Mouse (Mus musculus): ENCODE measurements around the gene Pld2. TPM values are rescaled to one million over a fixed set of nuclear protein-coding genes. Genes with fewer than 3 reads are reported as not detected.

Gene Pld2
- total RNA-seq, 1 experiment from 2014 or later = 14.4 TPM

DNA sequence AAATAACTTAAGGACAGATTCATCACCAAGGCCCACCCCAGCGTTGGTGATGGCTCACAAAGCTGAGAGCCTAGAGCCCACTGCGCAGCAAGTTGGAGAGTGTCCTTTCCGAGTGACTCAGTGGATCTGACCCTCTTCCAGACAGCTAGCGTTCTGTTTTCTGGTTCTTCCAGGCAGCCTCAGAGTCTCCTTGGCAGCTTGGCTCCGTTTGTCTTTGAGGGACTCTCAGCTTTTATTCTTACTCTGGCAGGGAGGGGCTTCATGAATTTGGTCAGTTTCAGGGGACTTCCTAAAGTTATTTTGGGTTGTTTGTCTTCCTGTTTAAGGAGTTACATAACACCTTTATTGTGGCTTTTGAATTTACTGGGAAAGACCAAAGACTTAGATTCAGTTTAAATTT, 47.1 kb downstream of the Pld2 start:
- 0 out of 4 replicates have a peak, but pooled peaks of 1 of the 2 experiments have one; percentile 15 for ATAC-seq (replicated peaks in 1 of 2; ENCODE audit: insufficient read depth in 1 of 2, low FRiP score in 2 of 2, low TSS enrichment in 1 of 2, low read depth in 1 of 2, poor library complexity in 2 of 2, severe bottlenecking in 2 of 2)

DNA sequence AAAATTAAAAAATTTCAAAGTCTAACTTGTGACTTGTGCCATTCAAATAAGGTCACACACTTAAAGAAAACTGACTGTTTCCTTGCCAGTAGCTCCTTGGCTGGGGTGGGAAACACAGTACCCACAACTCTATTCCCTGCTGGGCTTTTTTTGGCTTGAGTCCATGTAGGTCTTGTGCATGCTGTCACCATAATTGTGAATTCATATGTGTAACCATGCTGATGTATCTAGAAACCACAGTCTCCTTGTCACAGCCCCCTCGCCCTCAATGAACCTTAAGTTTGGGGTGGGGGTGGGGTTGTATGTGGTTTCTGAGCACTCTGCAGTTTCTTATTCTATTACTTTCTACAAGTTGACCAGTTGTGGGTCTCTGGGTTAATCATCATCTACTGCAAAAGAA, 51.9 kb downstream of the Pld2 start:
- no peak for ATAC-seq (replicated peaks in 1 of 2; ENCODE audit: insufficient read depth in 1 of 2, low FRiP score in 2 of 2, low TSS enrichment in 1 of 2, low read depth in 1 of 2, poor library complexity in 2 of 2, severe bottlenecking in 2 of 2)

DNA sequence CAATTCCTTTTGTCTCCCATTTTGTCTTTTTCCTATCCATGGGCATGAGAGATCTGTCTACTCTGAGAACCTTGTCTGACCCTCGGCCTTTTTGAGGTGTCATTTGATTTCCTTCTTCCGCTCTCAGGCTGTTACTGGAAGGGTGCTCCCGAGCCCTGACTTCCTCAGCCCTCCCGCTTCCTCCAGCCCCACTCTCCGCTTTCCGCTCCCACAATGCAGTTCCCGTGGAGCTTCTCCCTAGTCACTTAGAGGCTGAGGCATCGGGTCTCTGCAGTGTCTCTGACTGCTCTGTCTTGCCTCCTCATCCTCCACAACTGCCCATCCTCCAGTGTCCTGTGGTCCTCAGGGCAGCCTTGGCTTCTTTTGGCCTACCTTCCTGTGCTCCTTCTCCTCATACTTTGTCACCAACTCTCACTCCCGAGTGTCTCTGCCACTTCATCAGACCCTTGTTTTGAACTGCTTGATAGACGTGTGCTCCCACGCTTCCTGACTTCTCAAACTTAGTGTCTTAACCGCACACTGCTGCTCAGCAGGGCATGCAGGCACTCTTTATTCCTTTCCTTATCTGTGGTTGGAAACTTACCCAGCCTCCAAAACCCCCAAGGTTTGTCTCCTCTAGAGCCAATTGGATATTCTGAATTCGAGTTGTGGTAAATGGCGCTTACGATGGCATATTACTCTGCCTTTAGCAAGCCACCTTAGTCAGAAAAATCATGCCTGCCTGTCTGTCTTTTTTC, 54.6 kb downstream of the Pld2 start:
- ATAC-seq (replicated peaks in 1 of 2; ENCODE audit: insufficient read depth in 1 of 2, low FRiP score in 2 of 2, low TSS enrichment in 1 of 2, low read depth in 1 of 2, poor library complexity in 2 of 2, severe bottlenecking in 2 of 2) = no peak

DNA sequence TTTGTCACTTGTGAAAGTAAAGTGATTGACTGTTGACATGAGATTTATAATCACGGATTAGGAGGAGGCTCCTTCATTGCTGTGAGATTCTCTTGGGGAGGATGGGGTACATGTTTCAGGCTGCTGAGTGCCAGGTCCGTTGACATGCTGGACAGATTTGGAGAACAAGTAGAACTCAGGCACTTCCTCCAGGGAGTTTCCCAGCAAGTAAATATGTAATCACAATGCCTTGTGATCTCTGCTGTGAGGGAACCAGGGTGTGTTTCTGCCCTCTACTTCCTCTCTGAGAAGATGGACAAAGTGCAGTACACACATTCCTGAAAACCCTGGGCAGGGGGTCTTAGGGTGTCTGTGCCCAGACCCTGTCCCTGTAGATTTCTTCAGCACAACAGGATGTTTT, 55.8 kb downstream of the Pld2 start:
- peak; percentile 50 to 51; a peak in 3 of 4 replicates for ATAC-seq (replicated peaks in 1 of 2; ENCODE audit: insufficient read depth in 1 of 2, low FRiP score in 2 of 2, low TSS enrichment in 1 of 2, low read depth in 1 of 2, poor library complexity in 2 of 2, severe bottlenecking in 2 of 2)

DNA sequence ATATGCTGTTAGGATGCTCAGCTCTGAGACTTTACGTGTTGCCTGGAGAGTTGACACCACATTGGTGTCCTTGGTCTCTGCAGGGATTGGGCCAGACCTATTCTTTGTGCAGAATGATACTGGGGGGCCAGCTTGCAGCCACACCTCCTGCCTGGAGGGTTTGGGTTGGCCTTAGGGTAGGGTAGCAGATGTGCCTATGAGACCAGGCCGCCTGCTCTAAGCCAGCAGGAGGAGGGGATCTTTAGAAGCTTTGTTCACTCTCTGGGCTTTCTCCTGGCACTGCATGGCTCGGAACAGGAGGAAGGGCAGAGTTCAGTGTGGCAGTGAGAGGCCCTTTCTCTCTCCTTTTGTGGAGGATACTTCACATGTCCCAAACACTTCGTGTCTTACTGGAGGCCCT, 56.2 kb downstream of the Pld2 start:
- no peak for ATAC-seq (replicated peaks in 1 of 2; ENCODE audit: insufficient read depth in 1 of 2, low FRiP score in 2 of 2, low TSS enrichment in 1 of 2, low read depth in 1 of 2, poor library complexity in 2 of 2, severe bottlenecking in 2 of 2)

DNA sequence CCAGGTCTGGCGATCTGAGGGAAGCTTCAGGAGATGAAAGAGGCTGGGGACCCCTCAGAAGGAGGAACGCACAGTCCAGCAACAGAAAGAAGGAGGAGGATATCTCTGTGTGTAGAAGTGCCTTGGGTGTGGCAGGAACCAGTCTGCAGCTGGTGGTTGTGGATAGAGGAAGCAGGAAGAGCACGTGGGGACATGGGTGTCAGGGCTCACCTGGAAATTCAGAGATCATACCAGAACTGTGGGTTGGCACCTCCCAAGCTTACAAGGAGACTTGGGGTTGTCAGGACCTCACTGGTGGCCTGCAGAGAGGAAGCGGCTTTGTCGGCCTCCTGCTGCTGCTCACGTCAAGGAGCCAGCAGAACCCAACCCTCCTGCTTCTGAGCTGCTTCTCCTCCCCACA, 57.4 kb downstream of the Pld2 start:
- peak in 1 of 2 experiments; percentile 39; a peak in 2 of 4 replicates for ATAC-seq (replicated peaks in 1 of 2; ENCODE audit: insufficient read depth in 1 of 2, low FRiP score in 2 of 2, low TSS enrichment in 1 of 2, low read depth in 1 of 2, poor library complexity in 2 of 2, severe bottlenecking in 2 of 2)

DNA sequence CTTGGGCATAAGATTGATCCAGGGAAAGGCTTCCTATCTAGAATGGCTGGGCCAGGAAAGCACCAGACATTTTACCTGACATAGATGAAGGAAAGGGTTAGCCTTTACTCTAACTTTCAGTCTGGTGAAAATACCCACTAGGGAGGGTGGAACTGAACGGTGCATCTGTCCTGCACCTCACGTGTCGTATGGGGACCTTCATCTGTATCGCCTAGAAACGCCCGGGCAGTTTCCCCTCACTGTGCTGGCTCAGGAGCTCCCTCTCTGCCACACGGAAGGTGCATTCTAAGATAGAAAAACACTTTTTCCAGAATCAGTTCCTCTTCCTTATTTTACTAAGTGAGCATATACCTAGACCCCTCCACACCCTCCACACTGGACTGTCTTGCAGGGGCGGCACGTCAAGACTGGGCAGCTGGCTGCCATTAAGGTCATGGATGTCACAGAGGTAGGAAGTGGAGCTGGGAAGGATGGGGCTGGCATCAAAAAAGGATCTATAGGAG, 58.6 kb downstream of the Pld2 start:
- no peak for ATAC-seq (replicated peaks in 1 of 2; ENCODE audit: insufficient read depth in 1 of 2, low FRiP score in 2 of 2, low TSS enrichment in 1 of 2, low read depth in 1 of 2, poor library complexity in 2 of 2, severe bottlenecking in 2 of 2)

DNA sequence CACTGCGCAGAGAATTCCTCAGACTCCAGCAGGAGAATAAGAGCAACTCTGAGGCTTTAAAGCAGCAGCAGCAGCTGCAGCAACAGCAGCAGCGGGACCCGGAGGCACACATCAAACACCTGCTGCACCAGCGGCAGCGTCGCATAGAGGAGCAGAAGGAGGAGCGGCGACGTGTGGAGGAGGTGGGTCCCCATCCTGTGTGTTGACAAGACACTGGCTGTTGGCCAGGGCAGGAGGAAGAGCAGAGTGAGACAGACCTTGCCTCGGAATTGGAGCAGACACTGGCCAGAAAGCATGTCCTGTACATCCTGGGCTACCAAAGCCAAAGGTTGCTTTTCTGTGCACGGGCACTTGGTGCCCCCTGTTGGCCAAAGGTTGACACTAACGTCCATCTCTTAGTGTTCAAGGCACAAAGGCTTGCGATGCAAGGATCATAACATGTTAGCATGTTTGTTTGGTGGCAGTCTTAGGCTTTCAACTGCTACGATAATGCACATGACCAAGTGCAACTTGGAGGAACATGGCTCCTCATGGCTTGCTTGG, 65.2 kb downstream of the Pld2 start:
- ATAC-seq (replicated peaks in 1 of 2; ENCODE audit: insufficient read depth in 1 of 2, low FRiP score in 2 of 2, low TSS enrichment in 1 of 2, low read depth in 1 of 2, poor library complexity in 2 of 2, severe bottlenecking in 2 of 2) = peak; percentile 64 to 76

DNA sequence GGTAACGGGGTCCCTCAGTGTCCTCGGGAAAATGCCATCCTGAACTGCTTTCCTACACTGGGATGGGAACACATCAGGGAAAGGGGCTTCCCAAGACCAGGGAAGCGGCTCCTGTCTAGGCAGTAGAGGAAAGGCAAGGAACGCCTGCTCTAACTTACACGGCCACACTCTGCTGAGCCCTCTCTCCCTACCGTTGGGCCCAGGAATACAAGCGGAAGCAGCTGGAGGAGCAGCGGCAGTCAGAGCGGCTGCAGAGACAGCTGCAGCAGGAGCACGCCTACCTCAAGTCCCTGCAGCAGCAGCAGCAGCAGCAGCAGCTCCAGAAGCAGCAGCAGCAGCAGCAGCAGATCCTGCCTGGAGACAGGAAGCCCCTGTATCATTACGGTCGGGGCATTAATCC, 66.9 kb downstream of the Pld2 start:
- no peak for ATAC-seq (replicated peaks in 1 of 2; ENCODE audit: insufficient read depth in 1 of 2, low FRiP score in 2 of 2, low TSS enrichment in 1 of 2, low read depth in 1 of 2, poor library complexity in 2 of 2, severe bottlenecking in 2 of 2)

DNA sequence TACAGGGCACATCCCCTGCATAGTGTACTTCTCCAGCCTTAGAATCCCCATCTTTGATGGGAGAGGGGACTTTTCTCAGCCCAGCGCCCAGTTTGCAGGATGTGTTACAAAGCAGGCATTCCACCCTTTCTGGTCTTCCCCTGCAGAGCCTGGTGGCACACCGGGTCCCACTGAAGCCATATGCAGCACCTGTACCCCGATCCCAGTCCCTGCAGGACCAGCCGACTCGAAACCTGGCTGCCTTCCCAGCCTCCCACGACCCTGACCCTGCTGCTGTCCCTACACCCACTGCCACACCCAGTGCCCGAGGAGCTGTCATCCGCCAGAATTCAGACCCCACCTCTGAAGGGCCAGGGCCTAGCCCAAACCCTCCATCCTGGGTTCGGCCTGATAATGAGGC, 67.7 kb downstream of the Pld2 start:
- ATAC-seq (replicated peaks in 1 of 2; ENCODE audit: insufficient read depth in 1 of 2, low FRiP score in 2 of 2, low TSS enrichment in 1 of 2, low read depth in 1 of 2, poor library complexity in 2 of 2, severe bottlenecking in 2 of 2) = no peak

Other genes with a start within 250 kb of the Pld2 start
- gene Alox12e, start 217.4 kb upstream of the Pld2 start, total RNA-seq (2017) = not detected in 2 replicates
- 1.6 and 4.4 TPM in 2 replicates for gene Alox15, start 188.0 kb upstream of the Pld2 start, total RNA-seq (2017)
- 8.8 and 9.8 TPM in 2 replicates for gene Pelp1, start 130.0 kb upstream of the Pld2 start, total RNA-seq (2017)
- gene Arrb2, start 107.4 kb upstream of the Pld2 start, total RNA-seq (2017) = 43.3 and 68.7 TPM in 2 replicates
- gene Med11, start 88.1 kb upstream of the Pld2 start, total RNA-seq (2017) = 38.1 and 40.7 TPM in 2 replicates
- gene Zmynd15, start 80.6 kb upstream of the Pld2 start, total RNA-seq (2017) = 0.35 TPM in 1 of 2 replicates, not detected in the other
- gene Cxcl16, start 80.1 kb upstream of the Pld2 start, total RNA-seq (2017) = 1.8 TPM in 1 of 2 replicates, not detected in the other
- gene Tm4sf5, start 34.8 kb upstream of the Pld2 start, total RNA-seq (2017) = not detected in 2 replicates
- gene Vmo1, start 25.4 kb upstream of the Pld2 start, total RNA-seq (2017) = not detected in 2 replicates
- gene Gltpd2, start 20.9 kb upstream of the Pld2 start, total RNA-seq (2017) = not detected in 2 replicates
- 209 and 236 TPM in 2 replicates for gene Psmb6, start 14.7 kb upstream of the Pld2 start, total RNA-seq (2017)
- gene Gm40193, start 7.1 kb upstream of the Pld2 start, total RNA-seq (2017) = not detected in 2 replicates
- 26.4 and 30.8 TPM in 2 replicates for gene Mink1, start 22.8 kb downstream of the Pld2 start, total RNA-seq (2017)
- gene 4930544D05Rik, start 75.8 kb downstream of the Pld2 start, total RNA-seq (2017) = not detected in 2 replicates
- not detected in 2 replicates for gene Chrne, start 79.2 kb downstream of the Pld2 start, total RNA-seq (2017)
- 0.45 and 0.75 TPM in 2 replicates for gene Gp1ba, start 99.1 kb downstream of the Pld2 start, total RNA-seq (2017)
- gene Rnf167, start 107.2 kb downstream of the Pld2 start, total RNA-seq (2017) = 51.8 and 73.4 TPM in 2 replicates
- 42.9 and 52.5 TPM in 2 replicates for gene Slc25a11, start 107.4 kb downstream of the Pld2 start, total RNA-seq (2017)
- 348 and 461 TPM in 2 replicates for gene Pfn1, start 114.6 kb downstream of the Pld2 start, total RNA-seq (2017)
- gene Eno3, start 117.1 kb downstream of the Pld2 start, total RNA-seq (2017) = 8.4 and 10.6 TPM in 2 replicates
- 41.1 and 114 TPM in 2 replicates for gene Spag7, start 129.4 kb downstream of the Pld2 start, total RNA-seq (2017)
- 3.6 and 4.9 TPM in 2 replicates for gene Camta2, start 148.0 kb downstream of the Pld2 start, total RNA-seq (2017)
- 0.25 TPM in 1 of 2 replicates, not detected in the other for gene Inca1, start 160.1 kb downstream of the Pld2 start, total RNA-seq (2017)
- 6.7 and 7.3 TPM in 2 replicates for gene Kif1c, start 160.5 kb downstream of the Pld2 start, total RNA-seq (2017)
- 3.7 and 8.3 TPM in 2 replicates for gene Zfp3, start 224.1 kb downstream of the Pld2 start, total RNA-seq (2017)

Measured in hematopoietic stem cell, adult 5-6 weeks (primary cell).